Mouse (Mus musculus) stomach, postnatal 0 days (tissue): ENCODE data around the gene Znrf3.

Experiments
- CTCF ChIP-seq: IDR thresholded peaks from 2 replicates; pipeline ENCODE4 v1.5.1; 2016; ENCODE audit warnings: antibody characterized with exemption, low read depth, mild to moderate bottlenecking, moderate library complexity
- EP300 ChIP-seq: optimal IDR thresholded peaks from 2 replicates; pipeline ENCODE3; 2016; ENCODE audit warnings: antibody characterized with exemption

GRCm38 (mm10) chr11:5422252-5422636 is 22.4 kb downstream of the Znrf3 start:
- TF ChIP-seq CTCF = no peak
- no peak for TF ChIP-seq EP300
